Mouse (Mus musculus) liver, embryonic 13.5 days (tissue): ENCODE results near the gene Rcsd1. TPM values are rescaled to one million over a fixed set of nuclear protein-coding genes. Genes with fewer than 3 reads are reported as not detected.

Experiments
- ATAC-seq: fragments of 200-750 bp; cut with Nextera tagmentation; 2 replicates; pipeline ENCODE4 v1.8.0; 2017; ENCODE audit warnings: low read depth, mild to moderate bottlenecking, moderate number of reproducible peaks, moderate library complexity
- DNase-seq: peaks from one replicate; pipeline ENCODE4 v3.0.0; 2022
- H3K27ac ChIP-seq: fragments of 300-500 bp; sonication (generic); 2 replicates; pipeline ENCODE4 v1.5.1; 2015; ENCODE audit warnings: moderate library complexity, mild to moderate bottlenecking, inconsistent platforms
- H3K27me3 ChIP-seq: fragments of 300-500 bp; sonication (generic); 2 replicates; pipeline ENCODE4 v1.6.1; 2015; ENCODE audit warnings: mild to moderate bottlenecking, inconsistent platforms
- H3K36me3 ChIP-seq: fragments of 300-500 bp; sonication (generic); 2 replicates; pipeline ENCODE4 v1.6.1; 2015; ENCODE audit warnings: mild to moderate bottlenecking, inconsistent platforms
- H3K4me1 ChIP-seq: fragments of 300-500 bp; sonication (generic); replicated peaks from 2 replicates; pipeline ENCODE4 v1.6.1; 2015; ENCODE audit warnings: inconsistent platforms
- H3K4me2 ChIP-seq: fragments of 300-500 bp; sonication (generic); 2 replicates; pipeline ENCODE4 v1.6.1; 2015; ENCODE audit warnings: inconsistent platforms, mild to moderate bottlenecking, moderate library complexity
- H3K4me3 ChIP-seq: fragments of 300-500 bp; sonication (generic); replicated peaks from 2 replicates; pipeline ENCODE4 v1.5.1; 2015; ENCODE audit warnings: mild to moderate bottlenecking, inconsistent platforms
- H3K9ac ChIP-seq: fragments of 300-500 bp; sonication (generic); 2 replicates; pipeline ENCODE4 v1.6.1; 2015; ENCODE audit warnings: mild to moderate bottlenecking, inconsistent platforms
- H3K9me3 ChIP-seq: fragments of 300-500 bp; sonication (generic); replicated peaks from 2 replicates; pipeline ENCODE4 v1.6.1; 2016; ENCODE audit warnings: inconsistent platforms
- WGBS: fragments of 180-500 bp; shearing (Covaris S2); methylation state at CpG from one replicate; pipeline ENCODE4 v1.1.7; 2015; ENCODE audit not compliant: insufficient replicate concordance; 5-methylcytosine and 5-hydroxymethylcytosine counted together
- polyA plus RNA-seq: library from polyadenylated mRNA; unstranded; fragments of >200 nt; fragmentation: Nextera tagmentation; extraction: Ambion mirVana; gene quantifications from 2 replicates; pipeline ENCODE4 v1.2.1, GENCODE M21; 2015

Gene Rcsd1
- polyA plus RNA-seq, 1 experiment from 2014 or later, result 7.5 TPM

- H3K9me3 ChIP-seq, result no peaks in the 10 kb centered on the region
- ATAC-seq (peak; percentile 12; the same call in 1 of the 2 replicates), DNase-seq (no peak)
- no peak overlapping the region for H3K4me3 ChIP-seq
- H3K27me3 ChIP-seq, result no peaks in the 10 kb centered on the region
- WGBS, result 69% methylated on average over 9 of the region's 9 CpGs
- no peak overlapping the region for H3K9ac ChIP-seq
- no peak overlapping the region for H3K27ac ChIP-seq
- H3K4me2 ChIP-seq, result no peak overlapping the region
- H3K36me3 ChIP-seq, result no peaks in the 10 kb centered on the region
- H3K4me1 ChIP-seq, result peaks cover 6% of the 10 kb centered on the region; the same call in 1 of the 2 replicates
Observed at GRCm38 (mm10) chr1:165672355-165672754, 37.2 kb downstream of the Rcsd1 start.

DNA sequence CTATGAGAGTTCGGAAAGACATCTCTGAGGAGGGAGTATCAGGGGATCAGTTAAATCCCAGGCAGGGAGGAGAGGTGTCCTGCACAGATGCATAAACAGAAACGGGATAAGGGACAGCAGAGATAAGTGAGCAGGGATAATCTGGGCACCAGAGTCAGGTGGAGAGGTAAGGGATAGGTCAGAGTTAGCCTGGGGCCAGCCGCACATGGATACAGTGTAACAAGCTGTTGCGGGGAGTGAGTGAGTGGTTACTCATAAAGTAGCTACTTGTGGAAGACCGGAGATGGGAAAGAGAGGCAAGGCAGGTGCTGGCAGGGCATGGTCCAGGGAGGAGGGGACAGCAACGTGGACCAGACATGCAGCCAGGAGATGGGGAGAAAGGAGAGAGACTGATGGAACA is 39.5 kb downstream of the Rcsd1 start:
- H3K27ac ChIP-seq, result no peak overlapping the region
- DNase-seq (no peak), ATAC-seq (no peak)
- no peaks in the 10 kb centered on the region for H3K36me3 ChIP-seq
- 0 out of 2 replicates have a peak, but pooled peaks cover 4% of the 10 kb centered on the region for H3K4me1 ChIP-seq
- no peaks in the 10 kb centered on the region for H3K9me3 ChIP-seq
- H3K27me3 ChIP-seq, result no peaks in the 10 kb centered on the region
- H3K9ac ChIP-seq, result no peak overlapping the region
- WGBS, result 75% methylated on average over 6 of the region's 6 CpGs
- no peak overlapping the region for H3K4me2 ChIP-seq
- no peak overlapping the region for H3K4me3 ChIP-seq

DNA sequence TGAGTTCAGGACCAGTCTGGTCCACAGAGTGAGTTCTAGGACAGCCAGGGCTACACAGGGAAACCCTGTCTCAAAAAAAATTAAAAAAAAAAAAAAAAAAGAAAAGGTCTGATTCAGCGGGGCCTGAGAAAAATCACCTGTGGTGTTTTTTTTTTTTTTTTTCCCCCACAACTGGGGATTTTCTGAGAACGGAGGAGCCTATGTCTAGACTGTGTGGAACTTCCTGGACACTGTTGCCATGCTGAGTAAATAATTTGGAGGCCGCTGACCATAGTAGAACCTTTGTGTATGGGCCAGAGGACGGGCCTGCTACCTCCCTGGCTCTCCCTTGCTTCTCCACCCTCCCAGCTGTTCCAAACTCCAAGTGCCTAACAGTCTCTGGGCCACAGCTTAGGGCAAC is 40.7 kb downstream of the Rcsd1 start:
- no peak overlapping the region for H3K27ac ChIP-seq
- no peak for ATAC-seq
- H3K9me3 ChIP-seq, result no peaks in the 10 kb centered on the region
- H3K36me3 ChIP-seq, result no peaks in the 10 kb centered on the region
- no peaks in the 10 kb centered on the region for H3K27me3 ChIP-seq
- no peak overlapping the region for H3K9ac ChIP-seq
- H3K4me2 ChIP-seq, result no peak overlapping the region
- WGBS, result 71% methylated on average over 4 of the region's 4 CpGs
- no peak overlapping the region for H3K4me3 ChIP-seq
- no peaks in the 10 kb centered on the region for H3K4me1 ChIP-seq
- no peak for DNase-seq

GRCm38 (mm10) chr1:165667380-165667779 is 42.2 kb downstream of the Rcsd1 start:
- ATAC-seq, result no peak
- 51% methylated on average over 13 of the region's 13 CpGs for WGBS
- H3K27ac ChIP-seq, result no peak overlapping the region
- no peaks in the 10 kb centered on the region for H3K9me3 ChIP-seq
- no peak overlapping the region for H3K4me3 ChIP-seq
- H3K9ac ChIP-seq, result no peak overlapping the region
- DNase-seq, result no peak
- H3K27me3 ChIP-seq, result no peaks in the 10 kb centered on the region
- H3K4me1 ChIP-seq, result no peaks in the 10 kb centered on the region
- no peak overlapping the region for H3K4me2 ChIP-seq
- no peaks in the 10 kb centered on the region for H3K36me3 ChIP-seq

DNA sequence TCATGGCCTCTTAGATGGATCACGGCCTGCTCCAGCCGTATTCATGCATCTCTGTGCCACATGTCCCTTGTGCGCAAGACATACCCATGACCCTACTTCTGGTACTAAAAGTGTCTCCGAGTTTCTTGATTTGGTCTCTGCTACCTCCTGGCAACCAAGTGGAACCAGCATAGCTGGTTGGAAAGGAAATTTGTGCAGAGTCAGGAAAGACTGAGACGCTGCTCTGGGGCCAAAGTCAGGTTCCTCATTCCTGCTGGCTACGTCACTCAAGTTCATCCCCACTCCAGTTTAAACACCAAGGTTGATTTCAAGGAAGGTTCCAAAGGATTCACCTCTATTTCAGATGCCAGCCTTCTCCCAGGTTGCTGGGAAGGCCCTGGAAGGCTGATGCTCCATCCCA is 42.6 kb downstream of the Rcsd1 start:
- Histone ChIP-seq H3K4me3 (no peak overlapping the region), H3K9ac (no peak overlapping the region), H3K4me1 (no peaks in the 10 kb centered on the region), H3K36me3 (no peaks in the 10 kb centered on the region), H3K27me3 (no peaks in the 10 kb centered on the region), H3K9me3 (no peaks in the 10 kb centered on the region), H3K4me2 (no peak overlapping the region), H3K27ac (no peak overlapping the region)
- WGBS, result 70% methylated on average over 6 of the region's 6 CpGs
- DNase-seq (no peak), ATAC-seq (no peak)

GRCm38 (mm10) chr1:165665758-165666157 is 43.8 kb downstream of the Rcsd1 start:
- H3K4me2 ChIP-seq, result no peak overlapping the region
- H3K4me1 ChIP-seq, result no peaks in the 10 kb centered on the region
- H3K9me3 ChIP-seq, result no peaks in the 10 kb centered on the region
- no peak overlapping the region for H3K4me3 ChIP-seq
- no peaks in the 10 kb centered on the region for H3K36me3 ChIP-seq
- H3K9ac ChIP-seq, result no peak overlapping the region
- 80% methylated on average over 5 of the region's 5 CpGs for WGBS
- no peak overlapping the region for H3K27ac ChIP-seq
- ATAC-seq (no peak), DNase-seq (no peak)
- no peaks in the 10 kb centered on the region for H3K27me3 ChIP-seq

- H3K9ac ChIP-seq, result no peak overlapping the region
- H3K36me3 ChIP-seq, result no peaks in the 10 kb centered on the region
- no peak for DNase-seq
- H3K4me1 ChIP-seq, result no peaks in the 10 kb centered on the region
- no peak overlapping the region for H3K4me2 ChIP-seq
- no peaks in the 10 kb centered on the region for H3K9me3 ChIP-seq
- H3K27me3 ChIP-seq, result no peaks in the 10 kb centered on the region
- no peak for ATAC-seq
- no peak overlapping the region for H3K27ac ChIP-seq
- WGBS, result 70% methylated on average over 16 of the region's 16 CpGs
- H3K4me3 ChIP-seq, result no peak overlapping the region
Observed at GRCm38 (mm10) chr1:165663277-165663676, 46.3 kb downstream of the Rcsd1 start.

GRCm38 (mm10) chr1:165662426-165663192 is 46.9 kb downstream of the Rcsd1 start:
- no peak overlapping the region for H3K9ac ChIP-seq
- ATAC-seq (no peak), DNase-seq (no peak)
- WGBS, result 63% methylated on average over 15 of the region's 15 CpGs
- H3K4me2 ChIP-seq, result no peak overlapping the region
- H3K27ac ChIP-seq, result no peak overlapping the region
- H3K4me1 ChIP-seq, result no peaks in the 10 kb centered on the region
- no peak overlapping the region for H3K4me3 ChIP-seq
- H3K9me3 ChIP-seq, result no peaks in the 10 kb centered on the region
- H3K36me3 ChIP-seq, result 0 out of 2 replicates have a peak, but pooled peaks cover 5% of the 10 kb centered on the region
- no peaks in the 10 kb centered on the region for H3K27me3 ChIP-seq

GRCm38 (mm10) chr1:165661725-165662124 is 47.8 kb downstream of the Rcsd1 start:
- H3K9me3 ChIP-seq, result no peaks in the 10 kb centered on the region
- DNase-seq (no peak), ATAC-seq (no peak)
- H3K27ac ChIP-seq, result no peak overlapping the region
- H3K36me3 ChIP-seq, result 0 out of 2 replicates have a peak, but pooled peaks cover 5% of the 10 kb centered on the region
- WGBS, result 74% methylated on average over 6 of the region's 6 CpGs
- H3K9ac ChIP-seq, result no peak overlapping the region
- no peaks in the 10 kb centered on the region for H3K4me1 ChIP-seq
- H3K4me3 ChIP-seq, result no peak overlapping the region
- no peak overlapping the region for H3K4me2 ChIP-seq
- no peaks in the 10 kb centered on the region for H3K27me3 ChIP-seq

DNA sequence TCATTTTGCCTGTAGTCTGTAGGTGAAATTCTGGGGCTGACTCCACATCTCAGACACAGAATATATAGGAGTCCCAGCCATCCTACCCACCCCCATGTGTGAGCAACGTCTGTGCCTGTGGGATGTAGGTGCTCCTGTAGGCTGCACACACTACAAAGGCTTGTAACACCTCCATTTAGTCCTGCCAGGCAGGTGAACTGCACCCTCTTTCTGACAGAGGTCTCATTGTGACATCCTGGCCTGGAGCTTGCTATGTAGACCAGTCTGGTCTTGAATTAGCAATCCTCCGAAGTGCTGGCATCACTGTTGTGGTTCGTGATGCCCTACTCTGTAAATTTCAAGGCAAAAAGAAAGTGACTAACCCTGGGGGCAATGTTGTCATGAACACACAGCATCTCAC is 48.4 kb downstream of the Rcsd1 start:
- Histone ChIP-seq H3K9ac (no peak overlapping the region), H3K36me3 (0 out of 2 replicates have a peak, but pooled peaks cover 5% of the 10 kb centered on the region), H3K27me3 (no peaks in the 10 kb centered on the region), H3K4me3 (no peak overlapping the region), H3K9me3 (no peaks in the 10 kb centered on the region), H3K27ac (no peak overlapping the region), H3K4me1 (no peaks in the 10 kb centered on the region), H3K4me2 (no peak overlapping the region)
- DNase-seq (no peak), ATAC-seq (no peak)
- 52% methylated on average over 3 of the region's 3 CpGs for WGBS

GRCm38 (mm10) chr1:165660774-165661173 is 48.8 kb downstream of the Rcsd1 start:
- Histone ChIP-seq H3K27me3 (no peaks in the 10 kb centered on the region), H3K36me3 (0 out of 2 replicates have a peak, but pooled peaks cover 5% of the 10 kb centered on the region), H3K4me2 (no peak overlapping the region), H3K9ac (no peak overlapping the region), H3K4me1 (no peaks in the 10 kb centered on the region), H3K4me3 (no peak overlapping the region), H3K27ac (no peak overlapping the region), H3K9me3 (no peaks in the 10 kb centered on the region)
- WGBS, result 36% methylated on average over 4 of the region's 4 CpGs
- ATAC-seq (no peak), DNase-seq (no peak)

- Histone ChIP-seq H3K4me2 (no peak overlapping the region), H3K9ac (no peak overlapping the region), H3K27me3 (no peaks in the 10 kb centered on the region), H3K9me3 (no peaks in the 10 kb centered on the region), H3K4me3 (no peak overlapping the region), H3K36me3 (0 out of 2 replicates have a peak, but pooled peaks cover 5% of the 10 kb centered on the region), H3K4me1 (0 out of 2 replicates have a peak, but pooled peaks cover 2% of the 10 kb centered on the region), H3K27ac (no peak overlapping the region)
- peak; percentile 56; the same call in 1 of the 2 replicates for ATAC-seq
- DNase-seq, result peak; percentile 46
- WGBS, result 27% methylated on average over 5 of the region's 5 CpGs
Observed at GRCm38 (mm10) chr1:165658602-165659001, 51.0 kb downstream of the Rcsd1 start.
